Mouse (Mus musculus): ENCODE measurements around the gene Klf12.

Klf12 gene

DNA sequence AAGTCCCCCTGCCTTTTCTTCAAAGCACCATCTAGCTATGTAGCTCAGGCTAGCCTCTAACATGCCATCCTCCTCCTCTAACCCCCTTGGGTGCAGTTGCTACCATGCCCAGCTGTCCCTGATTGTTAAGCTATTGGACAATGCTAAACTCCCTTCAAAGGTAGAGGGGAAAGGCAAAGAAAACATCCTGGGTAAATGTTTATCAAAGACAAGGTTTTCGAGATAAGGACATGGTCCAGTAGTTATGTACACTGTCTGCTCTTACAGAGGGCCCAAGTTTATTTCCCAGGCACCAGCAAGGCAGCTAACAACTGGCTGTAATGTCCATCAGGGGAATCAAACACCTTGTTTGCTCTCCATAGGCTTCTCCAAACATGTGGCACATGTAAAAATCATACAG is 53.1 kb downstream of the Klf12 start:
- DNase-seq (ENCODE audit: low spot score): no peak

DNA sequence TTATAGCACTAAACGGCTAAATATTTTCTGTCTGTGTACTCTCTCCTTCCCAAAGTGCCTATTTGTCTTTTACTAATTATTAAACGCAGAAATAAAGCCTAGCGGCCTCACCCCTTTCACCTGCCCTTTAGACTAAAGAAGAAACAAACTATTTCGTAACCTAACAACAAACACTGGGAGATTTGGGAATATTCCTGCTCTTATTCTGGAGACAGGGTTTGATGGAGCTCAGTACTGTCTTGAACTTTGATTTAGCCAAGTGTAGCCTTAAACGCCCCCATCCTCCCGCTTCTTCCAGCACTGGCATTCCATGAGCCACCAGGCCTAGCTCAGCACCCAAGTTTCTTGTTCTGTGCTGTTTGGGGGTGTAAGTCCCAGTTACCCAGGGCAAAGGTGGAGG is 56.4 kb downstream of the Klf12 start:
- no peak for DNase-seq (ENCODE audit: low spot score)

DNA sequence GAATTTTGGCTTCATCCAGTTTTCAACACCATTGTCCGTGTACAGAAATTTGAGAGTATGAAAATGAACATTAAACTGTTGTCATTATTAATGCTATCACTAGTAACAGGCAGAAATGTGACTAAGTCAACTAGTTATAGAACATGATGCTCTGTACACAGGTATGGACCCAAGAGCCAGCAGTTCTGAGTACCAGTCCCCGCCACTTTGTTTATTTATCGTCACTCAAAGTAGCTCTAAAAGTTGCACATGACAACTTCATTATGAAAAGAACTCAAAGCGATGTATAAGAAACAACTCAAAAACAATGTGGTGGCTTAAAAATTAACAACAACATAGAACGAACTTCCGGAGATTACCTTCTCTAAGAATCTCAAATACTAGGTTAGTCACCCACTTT is 56.8 kb downstream of the Klf12 start:
- DNase-seq (ENCODE audit: low spot score): no peak

DNA sequence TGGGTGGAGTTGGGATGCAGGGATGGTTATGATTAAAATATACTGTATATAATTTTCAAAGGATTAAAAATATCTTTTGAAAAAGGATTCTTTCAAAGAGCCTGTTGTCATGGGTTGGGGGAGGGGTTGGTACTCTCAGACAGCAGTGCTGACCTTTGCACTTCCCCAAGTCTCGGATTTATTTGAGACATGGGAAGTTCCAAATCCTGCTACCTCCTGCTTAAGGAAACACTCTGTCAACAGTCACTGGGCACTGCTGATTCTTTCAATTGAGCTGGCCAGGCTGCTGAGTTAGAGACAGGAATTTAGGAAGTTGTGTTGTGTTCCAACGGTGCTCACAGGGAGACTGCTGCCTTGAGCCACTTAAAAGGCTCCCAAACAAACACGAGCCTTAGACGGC is 60.3 kb downstream of the Klf12 start:
- peak; percentile 49 for DNase-seq (ENCODE audit: low spot score)

DNA sequence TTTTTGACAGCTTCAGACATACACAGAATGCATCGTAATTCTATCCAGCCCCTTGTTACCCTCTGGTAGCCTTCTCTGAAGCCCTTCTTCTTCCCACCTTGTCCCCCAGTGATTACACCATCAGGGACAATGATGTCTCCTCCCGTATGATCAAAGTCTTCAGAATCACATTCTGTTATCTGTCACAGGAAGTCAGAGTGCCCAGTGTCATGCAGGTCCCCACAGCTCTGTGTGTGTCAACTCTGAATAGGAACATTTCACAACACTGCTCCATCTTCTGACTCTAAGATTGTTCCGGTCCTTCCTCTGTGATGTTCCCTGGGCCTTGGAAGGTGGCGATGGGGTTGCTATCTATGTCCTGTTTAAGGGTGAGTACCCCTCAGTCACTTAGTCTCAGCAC is 62.2 kb downstream of the Klf12 start:
- DNase-seq (ENCODE audit: low spot score): no peak

DNA sequence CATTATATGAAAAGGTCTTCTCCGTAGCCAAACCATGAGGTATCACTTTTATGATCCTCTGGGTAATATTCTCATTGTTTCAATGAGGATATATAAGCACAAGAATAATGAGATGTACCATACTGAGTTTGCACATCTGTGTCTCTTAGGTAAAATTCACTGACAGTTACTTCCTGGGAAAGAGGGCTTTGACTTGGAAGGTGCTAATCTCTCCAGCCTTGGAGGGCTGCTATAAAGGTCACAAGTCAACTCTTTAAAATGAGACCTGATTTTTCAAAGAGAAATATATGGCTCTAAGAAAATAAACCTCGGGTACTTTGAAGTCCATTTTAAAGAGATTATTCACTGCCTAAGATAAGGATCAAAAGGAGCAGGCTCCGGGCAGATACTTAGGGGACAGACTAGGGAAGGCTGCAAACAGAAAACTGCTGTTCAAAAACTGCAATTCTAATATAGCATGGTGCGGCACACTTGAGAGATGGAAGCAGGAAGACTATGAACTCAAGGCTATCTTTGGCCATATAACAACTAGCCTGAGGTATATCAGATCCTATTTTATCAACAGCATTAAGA is 69.2 kb downstream of the Klf12 start:
- no peak for DNase-seq (ENCODE audit: low spot score)

DNA sequence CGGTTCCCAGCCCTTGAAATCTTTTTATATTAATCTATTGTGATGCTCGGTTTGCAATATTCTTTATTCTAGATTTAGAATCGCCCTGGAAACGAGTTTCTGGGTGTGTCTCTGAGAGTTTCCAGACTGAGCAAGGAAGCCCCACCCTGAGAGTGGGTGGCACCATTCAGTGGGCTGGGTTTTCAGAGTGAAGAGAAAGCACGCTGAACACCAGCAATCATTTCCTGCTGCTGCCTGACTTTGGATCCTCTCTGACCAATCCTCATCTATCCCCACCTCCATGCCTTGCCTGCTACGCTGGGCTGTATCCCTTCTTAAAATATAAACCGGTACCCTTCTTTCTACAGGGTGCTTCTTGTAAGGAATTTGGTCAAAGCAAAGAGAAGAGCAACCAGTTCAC is 71.4 kb downstream of the Klf12 start:
- DNase-seq (ENCODE audit: low spot score): no peak

DNA sequence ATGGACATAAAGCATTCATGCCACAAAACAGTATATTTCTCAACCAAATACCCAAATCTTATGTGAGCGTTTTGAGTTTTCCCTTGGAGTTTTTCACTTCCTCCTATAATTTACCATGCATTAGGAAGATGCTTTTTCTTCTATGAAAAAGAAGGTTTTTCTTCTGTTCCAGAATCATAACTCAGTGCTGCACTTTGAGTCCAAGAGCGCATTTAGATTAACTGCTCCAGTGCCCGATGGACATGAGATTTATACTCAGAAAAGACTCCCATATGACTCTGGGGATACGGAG is 72.7 kb downstream of the Klf12 start:
- DNase-seq (ENCODE audit: low spot score): no peak

DNA sequence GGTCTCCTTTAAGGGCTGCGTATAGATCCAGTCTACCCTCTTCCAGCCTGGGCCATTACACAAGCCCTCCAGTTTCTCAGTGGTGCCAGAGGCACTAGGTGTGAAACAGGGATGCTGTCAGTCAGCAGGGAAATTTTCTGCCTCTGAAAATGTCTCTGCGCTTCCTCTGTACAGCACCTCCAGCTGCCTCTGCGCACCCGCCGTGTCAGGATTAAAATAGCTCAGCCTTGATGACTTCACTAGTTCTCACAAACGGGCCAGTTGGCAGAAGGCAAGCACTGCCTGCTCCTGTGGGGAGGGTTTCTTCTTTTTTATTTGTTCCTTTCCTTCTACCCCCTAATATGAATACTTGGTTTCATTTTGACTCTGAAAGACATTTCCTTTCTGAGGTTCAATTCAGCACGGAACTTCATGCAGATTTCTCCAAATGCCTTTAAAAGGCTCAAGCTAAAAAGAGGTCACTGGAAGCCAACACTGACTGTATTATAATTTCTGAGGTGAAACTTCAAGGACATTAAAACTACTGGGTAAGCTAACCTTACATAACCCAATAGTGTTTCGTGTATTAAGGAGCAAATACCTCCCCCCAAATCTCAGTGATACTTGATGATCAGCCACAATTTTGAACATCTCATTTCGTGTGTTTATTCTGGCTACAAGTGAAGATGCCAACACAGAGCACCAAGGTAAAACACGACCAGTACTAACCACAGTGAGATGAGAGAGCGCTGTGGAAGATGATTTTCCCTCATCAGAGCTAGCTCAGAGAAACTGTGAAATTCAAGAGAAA is 73.2 kb downstream of the Klf12 start:
- peak; percentile 27 for DNase-seq (ENCODE audit: low spot score)

DNA sequence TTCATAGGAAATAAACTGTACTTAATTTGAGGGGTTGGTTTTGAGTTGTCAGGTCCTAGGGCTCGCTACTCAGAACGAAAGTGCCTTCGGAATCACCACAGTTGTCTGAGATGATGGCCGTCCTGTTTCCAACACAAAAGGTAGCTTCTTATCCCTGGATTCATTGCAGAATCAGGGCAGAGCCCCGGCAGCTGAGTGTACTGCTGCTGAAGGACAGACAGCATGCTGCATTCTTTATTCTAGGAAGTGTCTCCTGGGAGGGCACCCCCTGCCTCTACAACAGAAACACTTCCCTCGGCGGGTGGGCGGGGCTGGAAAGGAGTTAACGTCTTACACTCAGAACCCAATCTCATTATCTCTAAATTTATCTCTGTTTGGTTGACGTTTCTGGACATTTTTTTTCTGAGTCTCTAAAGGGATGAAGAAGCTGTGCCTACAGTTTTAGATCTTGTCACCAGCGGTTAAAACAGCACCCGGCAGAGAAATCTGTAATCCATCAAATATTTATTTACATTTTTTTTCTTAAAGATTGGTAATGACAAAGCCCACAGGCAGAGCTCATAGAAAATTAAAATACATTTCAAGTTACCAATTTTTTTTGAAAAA is 74.6 kb downstream of the Klf12 start:
- peak; percentile 36 for DNase-seq (ENCODE audit: low spot score)

DNA sequence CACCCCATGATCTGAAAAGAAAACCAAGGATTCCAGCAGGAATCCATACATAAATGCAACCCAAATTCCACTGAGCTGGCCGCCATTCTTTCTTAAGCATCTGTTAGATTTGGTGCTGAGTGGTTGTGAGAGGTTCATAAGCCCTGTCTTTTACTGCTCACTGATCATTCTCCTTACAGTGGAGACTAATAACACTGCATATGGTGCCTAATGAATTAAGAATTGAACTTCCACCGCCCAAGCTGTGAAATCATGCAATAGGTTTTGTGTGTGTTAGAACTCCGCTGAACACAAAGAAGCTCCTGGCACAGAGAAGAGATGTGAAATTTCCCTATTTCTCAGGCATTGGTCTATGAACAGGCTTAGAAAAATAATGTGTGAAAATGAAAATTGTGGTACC is 77.4 kb downstream of the Klf12 start:
- DNase-seq (ENCODE audit: low spot score): no peak

DNA sequence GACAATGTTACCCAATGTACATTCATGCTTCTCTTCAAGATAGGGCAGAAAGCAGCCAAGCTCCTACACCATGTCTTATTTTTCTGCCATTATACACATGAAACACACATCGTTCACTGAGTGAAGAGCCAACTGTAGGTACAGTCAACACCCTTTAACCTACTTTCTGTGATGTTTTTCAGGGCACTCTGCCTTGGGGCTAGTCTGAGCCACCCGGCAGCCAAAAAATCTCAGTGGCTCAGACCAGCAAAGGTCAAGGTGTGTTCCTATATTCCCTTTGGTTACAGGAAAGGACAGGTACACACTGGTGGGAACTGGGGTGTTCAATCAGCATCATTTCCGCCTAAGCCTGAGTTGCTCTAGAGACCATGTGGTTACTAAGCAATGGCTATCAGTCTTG is 78.3 kb downstream of the Klf12 start:
- no peak for DNase-seq (ENCODE audit: low spot score)

DNA sequence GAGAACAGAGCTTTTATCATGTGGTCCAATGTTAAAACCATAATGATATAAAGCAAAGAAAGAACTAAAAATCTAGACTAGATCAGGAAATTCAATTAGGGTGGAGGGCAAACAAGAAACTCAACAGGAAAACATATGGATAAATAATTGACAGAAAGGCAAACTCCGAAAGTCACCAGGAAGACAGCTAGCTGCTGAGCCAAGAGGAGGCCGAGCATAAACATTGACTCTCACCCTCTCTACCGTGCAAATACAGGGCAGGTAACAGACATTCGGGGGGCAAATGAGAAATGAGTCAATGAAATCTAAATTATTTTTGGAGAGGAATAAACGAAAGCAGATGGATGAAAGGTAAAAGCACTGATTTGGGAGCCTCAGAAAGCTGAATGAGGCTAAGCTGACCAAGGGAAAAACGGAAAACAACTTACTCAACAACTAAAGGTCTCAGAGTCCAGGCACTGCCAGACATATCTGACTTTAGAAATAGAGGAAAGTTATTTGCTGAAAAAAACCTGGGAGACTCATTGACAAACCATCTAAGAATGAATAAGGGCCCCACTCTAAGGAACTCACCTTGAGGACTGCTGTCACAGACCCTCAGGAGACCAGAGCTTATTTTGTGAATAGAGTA is 84.3 kb downstream of the Klf12 start:
- DNase-seq (ENCODE audit: low spot score): no peak

DNA sequence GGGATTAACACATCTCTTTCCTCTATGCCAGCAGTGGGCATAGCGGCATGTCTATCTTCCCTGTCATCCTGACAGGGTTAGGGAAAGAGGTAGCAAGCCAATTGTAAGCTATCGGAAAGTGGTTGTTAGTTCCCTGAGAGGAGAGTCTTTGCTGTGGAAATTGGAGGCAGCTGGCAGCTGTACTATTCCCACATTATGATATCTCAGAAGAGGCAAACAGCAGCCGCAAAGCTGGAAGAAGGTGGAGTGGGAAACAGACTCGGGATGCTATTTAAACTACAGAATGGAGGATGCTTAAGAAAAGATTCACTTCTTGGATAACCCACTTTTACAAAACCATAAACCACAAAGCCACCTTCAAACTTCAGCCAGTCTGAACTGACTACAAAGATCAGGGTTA is 85.8 kb downstream of the Klf12 start:
- DNase-seq (ENCODE audit: low spot score): no peak

DNA sequence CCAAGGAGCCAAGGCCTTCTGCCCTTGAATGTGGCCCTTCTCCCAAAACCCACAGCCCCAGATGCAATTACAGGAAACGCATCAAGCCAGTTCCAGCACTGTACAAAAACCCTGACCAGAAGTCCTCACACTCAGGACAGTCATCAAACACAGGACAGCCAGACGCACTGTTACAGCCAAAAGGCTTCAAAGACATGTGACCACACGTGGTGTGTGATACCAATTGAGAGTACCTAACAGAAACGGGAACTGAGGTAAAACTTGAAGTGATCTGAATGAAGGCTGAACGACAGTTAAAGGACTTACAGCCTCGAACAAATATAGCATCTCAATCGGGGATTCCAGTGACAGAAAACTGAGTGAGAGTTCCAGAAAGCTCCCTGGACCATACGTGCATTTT is 87.3 kb downstream of the Klf12 start:
- DNase-seq (ENCODE audit: low spot score): no peak

DNA sequence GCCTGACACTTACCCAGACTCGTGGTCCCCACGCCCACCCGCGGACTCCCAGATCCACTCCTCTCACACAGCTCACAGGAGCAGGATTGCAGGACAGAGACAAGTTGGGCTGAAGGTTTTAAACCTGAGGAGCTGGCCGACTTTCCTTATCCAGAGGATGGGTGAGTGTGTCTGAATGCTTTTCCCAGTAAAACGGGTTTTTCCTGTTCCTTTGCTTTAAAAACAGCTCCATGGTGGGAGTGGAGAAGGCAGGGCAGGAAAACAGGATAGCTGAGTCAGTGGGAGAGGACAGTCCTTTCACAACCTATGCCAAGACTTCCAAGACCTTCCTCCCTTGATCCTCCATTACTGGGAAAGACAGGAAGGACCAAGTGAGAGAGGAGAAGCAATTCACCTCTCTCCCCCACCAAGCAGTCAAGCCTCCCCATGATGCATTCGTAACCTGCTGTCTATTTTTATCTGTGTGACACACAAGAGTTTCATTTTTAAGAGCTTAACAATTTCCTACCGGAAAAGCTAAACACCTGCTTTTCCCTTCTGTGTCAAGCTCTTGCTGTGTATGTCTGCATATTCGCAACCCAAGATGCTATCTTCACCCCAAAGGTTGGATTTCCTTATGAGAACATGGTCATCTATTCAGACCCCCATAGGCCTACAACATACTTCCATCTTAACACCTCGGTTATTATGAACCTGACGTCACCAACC is 94.8 kb downstream of the Klf12 start:
- DNase-seq (ENCODE audit: low spot score): no peak

DNA sequence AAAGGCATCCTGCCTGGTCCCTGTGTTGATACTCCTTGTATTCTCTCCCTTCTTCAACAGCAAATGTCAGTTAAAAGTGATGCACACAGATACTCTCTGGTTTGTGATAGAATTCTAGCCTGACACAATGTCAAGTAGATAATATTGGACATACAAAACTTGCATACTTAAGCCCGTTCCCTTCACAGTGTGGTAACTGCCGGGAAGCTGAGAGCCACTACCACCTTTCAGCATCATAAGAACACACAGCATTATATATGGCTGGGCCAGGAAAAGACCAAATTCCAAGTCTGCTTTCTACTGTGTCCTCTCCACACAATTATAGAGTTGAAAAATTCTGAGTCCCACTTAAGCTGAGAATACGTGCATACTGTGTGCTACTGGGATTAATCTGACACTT is 97.1 kb downstream of the Klf12 start:
- DNase-seq (ENCODE audit: low spot score): no peak

DNA sequence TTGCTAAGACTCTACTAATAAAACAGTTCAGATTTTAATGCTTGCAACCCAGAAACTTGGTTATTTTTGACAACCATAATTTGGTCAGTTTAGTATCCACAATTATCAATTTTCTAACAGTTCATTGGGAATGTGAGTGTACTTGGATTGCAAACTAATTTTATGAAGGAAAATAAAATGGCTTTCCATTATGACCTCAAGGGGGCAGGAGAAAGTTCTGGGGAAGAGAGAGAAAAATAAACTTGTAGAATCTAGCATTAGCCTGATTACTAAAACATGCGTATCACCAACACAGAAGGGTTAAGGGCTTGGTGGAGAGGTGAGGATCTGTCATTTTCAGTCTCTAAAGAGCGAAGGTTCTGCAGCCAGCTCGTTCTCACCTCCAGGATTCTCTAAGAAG is 106.7 kb downstream of the Klf12 start:
- DNase-seq (ENCODE audit: low spot score): no peak

DNA sequence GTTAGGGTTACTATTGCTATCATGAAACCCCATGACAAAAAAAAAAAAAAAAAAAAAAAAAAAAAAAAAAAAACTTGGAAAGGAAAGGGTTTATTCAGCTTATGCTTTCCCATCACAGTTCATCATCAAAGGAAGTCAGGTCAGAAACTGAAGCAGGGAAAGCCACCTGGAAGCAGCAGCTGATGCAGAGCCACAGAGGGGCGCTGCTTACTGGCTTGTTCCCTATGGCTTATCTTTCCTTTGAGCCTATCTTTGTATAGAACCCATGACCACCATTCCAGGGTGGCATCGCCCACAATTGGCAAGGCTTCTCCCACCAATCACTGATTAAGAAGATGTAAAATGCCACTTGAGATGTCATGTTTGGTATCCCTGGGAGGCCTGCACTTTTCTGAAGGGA is 119.4 kb downstream of the Klf12 start:
- no peak for DNase-seq (ENCODE audit: low spot score)

DNA sequence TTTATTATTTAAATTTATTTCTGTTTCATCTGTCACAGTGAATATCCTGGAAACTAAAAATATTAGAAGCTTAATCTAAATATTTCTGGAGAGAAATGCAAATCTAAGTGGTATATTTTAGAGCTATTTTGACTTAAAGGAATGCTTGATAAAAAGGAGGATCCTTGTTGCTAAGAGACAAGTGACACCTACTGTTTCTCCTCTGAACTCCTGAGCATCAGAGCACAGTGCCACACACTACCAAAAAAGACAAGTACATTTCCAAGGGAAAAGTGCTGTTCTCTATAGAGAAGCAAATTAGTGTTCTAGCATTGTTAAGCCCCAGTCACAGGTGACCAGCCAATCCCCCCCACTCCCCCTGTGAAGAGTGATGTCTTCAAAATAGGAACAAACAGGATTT is 127.8 kb downstream of the Klf12 start:
- DNase-seq (ENCODE audit: low spot score): no peak

DNA sequence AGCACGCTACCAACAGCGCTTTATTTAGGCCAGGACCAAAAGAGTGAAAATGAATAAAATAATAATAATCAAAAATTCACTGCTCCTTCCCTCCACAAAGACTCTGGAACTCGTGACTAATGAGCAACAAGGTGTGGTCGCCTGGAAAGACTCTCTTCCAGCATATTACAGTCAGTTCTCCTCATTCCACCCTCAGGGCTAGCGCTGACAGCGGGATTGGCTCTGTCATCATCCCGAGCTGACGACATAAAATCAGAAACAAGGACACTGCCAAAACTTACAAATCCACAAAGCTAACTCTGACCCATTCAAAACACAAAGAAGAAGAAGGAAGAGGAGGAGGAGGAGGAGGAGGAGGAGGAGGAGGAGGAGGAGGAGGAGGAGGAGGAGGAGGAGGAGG is 136.8 kb downstream of the Klf12 start:
- no peak for DNase-seq (ENCODE audit: low spot score)

DNA sequence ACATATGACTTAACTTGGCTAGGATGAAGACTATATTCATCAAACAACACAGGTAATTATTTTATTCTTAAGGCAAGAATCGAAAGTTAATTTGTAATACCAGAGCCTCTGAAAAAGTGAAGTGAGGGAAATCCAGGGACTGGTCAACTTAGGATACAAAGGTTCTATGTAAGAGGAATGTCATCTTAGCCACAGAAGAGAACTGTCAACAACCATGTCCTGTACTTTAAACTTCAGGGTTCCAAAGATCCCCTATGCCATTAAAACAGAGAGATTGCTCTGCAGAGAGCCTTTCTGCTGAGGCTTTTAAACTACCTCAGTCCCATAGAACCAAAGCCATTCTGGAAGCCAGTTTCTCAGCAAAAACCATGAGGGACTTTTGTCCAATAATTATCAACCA is 144.1 kb downstream of the Klf12 start:
- DNase-seq (ENCODE audit: low spot score): no peak

DNA sequence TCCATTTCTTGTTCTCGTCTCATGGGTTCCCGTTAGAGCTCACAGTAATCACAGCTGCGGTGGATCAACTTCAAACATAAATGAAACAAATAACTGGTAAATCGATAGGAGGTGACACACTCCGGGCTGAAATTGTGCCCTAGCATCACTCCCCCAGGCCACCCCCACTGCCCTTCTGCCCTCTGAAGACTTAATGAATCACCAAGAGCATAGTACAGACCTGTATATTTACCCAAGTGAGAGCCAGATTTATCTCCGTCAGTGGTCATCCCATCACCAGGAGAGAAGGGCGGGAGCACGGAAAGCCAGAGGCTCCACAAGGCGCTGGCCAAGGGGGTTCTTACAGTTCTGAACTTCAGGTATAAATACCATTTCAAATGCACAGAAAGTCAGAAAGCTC is 150.2 kb downstream of the Klf12 start:
- no peak for DNase-seq (ENCODE audit: low spot score)
